ENCODE assay signal across 10 mouse cellular contexts in genomic region chr6:145247886-145248285, GRCm38 (mm10). TPM values are rescaled to one million over a fixed set of nuclear protein-coding genes. Genes with fewer than 3 reads are reported as not detected.
DNase-seq lines count a peak whose midpoint lies in the region; ATAC-seq and TF ChIP-seq lines count a peak whose summit lies in the region.
"Had no signal": no experiment of that assay in that cellular context is flagged by ENCODE, and none has a peak within 500 bp of the region (broad histone marks: within the 10 kb centered on the region; RNA-seq: fewer than 3 reads in every experiment).

No protein-coding gene starts in this region.

- intact Hi-C loops in gastrocnemius, adult 2 months (cut with DNase I) = loop anchor here (2.0 to 5.0 kb wide), 2 partner anchors 36 to 93 kb away; partner anchors contain the start of genes Casc1 and Etfrf1

- H3K4me2 ChIP-seq in hindbrain, embryonic 11.5 days (replicated peaks; ENCODE audit: low read depth, low read length) = peak overlapping the region; percentile 24
- H3K4me2 ChIP-seq in liver, embryonic 16.5 days (ENCODE audit: low read depth, low read length) = peak overlapping the region; percentile 51

- WGBS in hindbrain, embryonic 11.5 days = 66% methylated on average over 3 of the region's 3 CpGs
- WGBS in liver, embryonic 16.5 days (ENCODE audit: insufficient replicate concordance) = 64% methylated on average over 3 of the region's 3 CpGs

- peak overlapping the region; percentile 82 for H3K4me3 ChIP-seq in gastrocnemius, adult 2 months
- H3K4me3 ChIP-seq in E14TG2a.4 (replicated peaks; ENCODE audit: low read length) = peak overlapping the region; percentile 37; the same call in 1 of the 2 replicates
- H3K4me3 ChIP-seq in hindbrain, embryonic 11.5 days (ENCODE audit: low read depth, low read length) = peak overlapping the region; percentile 16
- H3K4me3 ChIP-seq in liver, embryonic 16.5 days (ENCODE audit: low read depth, low read length) = peak overlapping the region; percentile 37

- ATAC-seq in hindbrain, embryonic 11.5 days (ENCODE audit: low FRiP score) = no peak
- no peak for ATAC-seq in liver, embryonic 16.5 days (ENCODE audit: low read depth)

- peaks cover 30% of the 10 kb centered on the region for H3K4me1 ChIP-seq in E14TG2a.4 (replicated peaks; ENCODE audit: low read depth, low read length)
- peaks cover 2% of the 10 kb centered on the region; the same call in 1 of the 2 replicates for H3K4me1 ChIP-seq in hindbrain, embryonic 11.5 days (replicated peaks; ENCODE audit: control insufficient read depth, insufficient read depth, low read length)
- H3K4me1 ChIP-seq in liver, embryonic 16.5 days (ENCODE audit: control insufficient read depth, low read depth, low read length) = peaks cover 21% of the 10 kb centered on the region

- DNase-seq in gastrocnemius, adult 2 months = no peak
- no peak for DNase-seq in gastrocnemius, adult 18-20 months (ENCODE audit: low spot score)
- peak; percentile 7 for DNase-seq in hindbrain, embryonic 11.5 days (ENCODE audit: low spot score)
- DNase-seq in embryo, embryonic 10.5 days (ENCODE audit: low spot score) = no peak
- DNase-seq in gastrocnemius, adult 8-10 months (ENCODE audit: low spot score in 2 of 2) = no peak
- no peak for DNase-seq in cerebellum, adult 9-11 months
- DNase-seq: adrenal gland, adult 8-10 months; gastrocnemius, postnatal 10 days had no signal

- H3K9ac ChIP-seq in hindbrain, embryonic 11.5 days (ENCODE audit: low read depth, low read length) = no peak overlapping the region
- H3K9ac ChIP-seq in liver, embryonic 16.5 days (ENCODE audit: low read depth, low read length) = no peak overlapping the region

- TF ChIP-seq CTCF in gastrocnemius, adult 2 months (IDR thresholded peaks at IDR 0.05) = no peak
- no peak for TF ChIP-seq CTCF in E14TG2a.4 (conservative IDR thresholded peaks at IDR 0.05; ENCODE audit: low read length)

- H3K27ac ChIP-seq in gastrocnemius, adult 2 months = no peak overlapping the region
- H3K27ac ChIP-seq in hindbrain, embryonic 11.5 days (ENCODE audit: low read depth, low read length) = no peak overlapping the region
- no peak overlapping the region for H3K27ac ChIP-seq in liver, embryonic 16.5 days (ENCODE audit: low read length)

- peaks cover 21% of the 10 kb centered on the region for H3K27me3 ChIP-seq in E14TG2a.4 (ENCODE audit: insufficient read depth, low read length)
- H3K27me3 ChIP-seq in hindbrain, embryonic 11.5 days (ENCODE audit: control insufficient read depth, insufficient read depth, low read length) = no peaks in the 10 kb centered on the region
- H3K27me3 ChIP-seq in liver, embryonic 16.5 days (ENCODE audit: control insufficient read depth, insufficient read depth, low read depth, low read length) = 0 out of 2 replicates have a peak, but pooled peaks cover 3% of the 10 kb centered on the region

- no peaks in the 10 kb centered on the region for H3K9me3 ChIP-seq in E14TG2a.4 (ENCODE audit: low read length)
- H3K9me3 ChIP-seq in hindbrain, embryonic 11.5 days (ENCODE audit: control insufficient read depth, low read length) = no peaks in the 10 kb centered on the region
- no peaks in the 10 kb centered on the region for H3K9me3 ChIP-seq in liver, embryonic 16.5 days (replicated peaks; ENCODE audit: control insufficient read depth, low read length)

- H3K36me3 ChIP-seq in E14TG2a.4 (ENCODE audit: insufficient read depth, low read length) = peaks cover 29% of the 10 kb centered on the region
- no peaks in the 10 kb centered on the region for H3K36me3 ChIP-seq in hindbrain, embryonic 11.5 days (ENCODE audit: control insufficient read depth, insufficient read depth, low read length)
- peaks cover 11% of the 10 kb centered on the region for H3K36me3 ChIP-seq in liver, embryonic 16.5 days (ENCODE audit: control insufficient read depth, insufficient read depth)

RNA-seq across cellular contexts. Expression of gene Kras, which starts 2.2 kb away (rescaled TPM):
- 10 to 100 TPM; 13.2 to 21.2 TPM for total RNA-seq in gastrocnemius, adult 2 months (2021)
- total RNA-seq in gastrocnemius, adult 18-20 months (2021) = 10 to 100 TPM; 12.5 to 21.4 TPM
- 125 and 129 TPM in 2 replicates for polyA plus RNA-seq in hindbrain, embryonic 11.5 days (2014; fragmentation: Nextera tagmentation; extraction: Ambion mirVana)
- polyA plus RNA-seq in liver, embryonic 16.5 days (2015; fragmentation: Nextera tagmentation; extraction: Ambion mirVana) = 41.1 and 44.1 TPM in 2 replicates
- total RNA-seq in gastrocnemius, adult 8-10 months (2022) = 10 to 100 TPM; 11.7 to 23.7 (median 13.9) TPM

RNA-seq across cellular contexts. Expression of gene Etfrf1, which starts 37.0 kb away (rescaled TPM):
- 10 to 100 TPM; 51.1 to 66.7 TPM for total RNA-seq in gastrocnemius, adult 2 months (2021)
- 10 to 100 TPM; 57.4 to 57.6 TPM for total RNA-seq in gastrocnemius, adult 18-20 months (2021)
- 40.1 and 40.6 TPM in 2 replicates for polyA plus RNA-seq in hindbrain, embryonic 11.5 days (2014; fragmentation: Nextera tagmentation; extraction: Ambion mirVana)
- 18.6 and 19.9 TPM in 2 replicates for polyA plus RNA-seq in liver, embryonic 16.5 days (2015; fragmentation: Nextera tagmentation; extraction: Ambion mirVana)
- total RNA-seq in gastrocnemius, adult 8-10 months (2022) = 10 to 100 TPM; 50.3 to 54.7 (median 52.4) TPM

RNA-seq across cellular contexts. Expression of gene Casc1, which starts 37.1 kb away (rescaled TPM):
- total RNA-seq in gastrocnemius, adult 2 months (2021) = under 1 TPM; 0.18 to 0.36 TPM
- total RNA-seq in gastrocnemius, adult 18-20 months (2021) = under 1 TPM in 1 of 2 experiments, not detected in 1; 0.17 TPM
- 0.91 and 1.2 TPM in 2 replicates for polyA plus RNA-seq in hindbrain, embryonic 11.5 days (2014; fragmentation: Nextera tagmentation; extraction: Ambion mirVana)
- polyA plus RNA-seq in liver, embryonic 16.5 days (2015; fragmentation: Nextera tagmentation; extraction: Ambion mirVana) = 0.12 and 0.13 TPM in 2 replicates
- total RNA-seq in gastrocnemius, adult 8-10 months (2022) = under 1 TPM in 2 of 4 experiments, not detected in 2; 0.15 to 0.17 TPM

Comparison
In these comparisons a context has a peak if more than half of its experiments do, and no peak if none do; other contexts are left out.
1. H3K4me3 ChIP-seq: peak in every context shown above with its lines; median percentile 82 in gastrocnemius, adult 2 months; 37 in E14TG2a.4; 37 in liver, embryonic 16.5 days; 16 in hindbrain, embryonic 11.5 days.